Mouse (Mus musculus): ENCODE data around the gene Rnf216. TPM values are rescaled to one million over a fixed set of nuclear protein-coding genes. Genes with fewer than 3 reads are reported as not detected.

Rnf216 gene
- polyA plus RNA-seq, 1 experiment from 2014 or later: 28.5 TPM

GRCm38 (mm10) chr5:142963705-142964494 is 148.9 kb downstream of the Rnf216 start:
- 45% methylated on average over 17 of the region's 17 CpGs for WGBS (ENCODE audit: insufficient replicate concordance)
- Histone ChIP-seq H3K27ac (0 out of 2 replicates have a peak overlapping the region, but pooled peaks have one; percentile 4), H3K27me3 (replicated peaks) (peaks cover 59% of the 10 kb centered on the region), H3K4me1 (peaks cover 48% of the 10 kb centered on the region), H3K4me3 (0 out of 2 replicates have a peak overlapping the region, but pooled peaks have one; percentile 60), H3K9me3 (replicated peaks) (no peaks in the 10 kb centered on the region), H3K36me3 (peaks cover 12% of the 10 kb centered on the region; the same call in 1 of the 2 replicates), H3K9ac (no peak overlapping the region), H3K4me2 (peak overlapping the region; percentile 68)
- ATAC-seq: no peak

GRCm38 (mm10) chr5:142963003-142963704 is 149.6 kb downstream of the Rnf216 start:
- Histone ChIP-seq H3K9ac (0 out of 2 replicates have a peak overlapping the region, but pooled peaks have one; percentile 65), H3K4me2 (peak overlapping the region; percentile 68), H3K9me3 (replicated peaks) (no peaks in the 10 kb centered on the region), H3K27me3 (replicated peaks) (peaks cover 67% of the 10 kb centered on the region), H3K36me3 (peaks cover 6% of the 10 kb centered on the region; the same call in 1 of the 2 replicates), H3K27ac (peak overlapping the region; percentile 89), H3K4me3 (peak overlapping the region; percentile 60), H3K4me1 (peaks cover 48% of the 10 kb centered on the region)
- ATAC-seq: peak; percentile 9; the same call in 1 of the 2 replicates
- WGBS (ENCODE audit: insufficient replicate concordance): 28% methylated on average over 13 of the region's 13 CpGs

- peak overlapping the region; percentile 60 for H3K4me3 ChIP-seq
- H3K9me3 ChIP-seq (replicated peaks): no peaks in the 10 kb centered on the region
- peak overlapping the region; percentile 65 for H3K9ac ChIP-seq
- WGBS (ENCODE audit: insufficient replicate concordance): 24% methylated on average over 11 of the region's 11 CpGs
- peaks cover 73% of the 10 kb centered on the region for H3K27me3 ChIP-seq (replicated peaks)
- H3K36me3 ChIP-seq: peaks cover 3% of the 10 kb centered on the region; the same call in 1 of the 2 replicates
- H3K27ac ChIP-seq: peak overlapping the region; percentile 89
- peak overlapping the region; percentile 68 for H3K4me2 ChIP-seq
- peak; percentile 14; the same call in 1 of the 2 replicates for ATAC-seq
- peaks cover 48% of the 10 kb centered on the region for H3K4me1 ChIP-seq
These were observed 150.3 kb downstream of the Rnf216 start for GRCm38 (mm10) chr5:142962444-142962961.

- H3K9me3 ChIP-seq (replicated peaks): no peaks in the 10 kb centered on the region
- H3K4me3 ChIP-seq: peak overlapping the region; percentile 60
- H3K9ac ChIP-seq: peak overlapping the region; percentile 65
- ATAC-seq: peak; percentile 56
- H3K36me3 ChIP-seq: peaks cover 3% of the 10 kb centered on the region; the same call in 1 of the 2 replicates
- H3K27ac ChIP-seq: peak overlapping the region; percentile 89
- peaks cover 78% of the 10 kb centered on the region for H3K27me3 ChIP-seq (replicated peaks)
- peaks cover 48% of the 10 kb centered on the region for H3K4me1 ChIP-seq
- peak overlapping the region; percentile 68 for H3K4me2 ChIP-seq
- 1% methylated on average over 43 of the region's 43 CpGs for WGBS (ENCODE audit: insufficient replicate concordance)
These were observed 150.8 kb downstream of the Rnf216 start for GRCm38 (mm10) chr5:142961881-142962443.

- peaks cover 3% of the 10 kb centered on the region; the same call in 1 of the 2 replicates for H3K36me3 ChIP-seq
- peak overlapping the region; percentile 68 for H3K9ac ChIP-seq
- H3K9me3 ChIP-seq (replicated peaks): no peaks in the 10 kb centered on the region
- 1% methylated on average over 14 of the region's 15 CpGs for WGBS (ENCODE audit: insufficient replicate concordance)
- H3K27me3 ChIP-seq (replicated peaks): peaks cover 82% of the 10 kb centered on the region
- peak overlapping the region; percentile 60 for H3K4me3 ChIP-seq
- peak overlapping the region; percentile 89 for H3K27ac ChIP-seq
- H3K4me1 ChIP-seq: peaks cover 48% of the 10 kb centered on the region
- peak overlapping the region; percentile 68 for H3K4me2 ChIP-seq
- ATAC-seq: peak; percentile 32
These were observed 151.4 kb downstream of the Rnf216 start for GRCm38 (mm10) chr5:142961398-142961880.

- H3K4me2 ChIP-seq: peak overlapping the region; percentile 68
- H3K27ac ChIP-seq: peak overlapping the region; percentile 62
- H3K4me1 ChIP-seq: peaks cover 48% of the 10 kb centered on the region
- peak overlapping the region; percentile 60 for H3K4me3 ChIP-seq
- no peaks in the 10 kb centered on the region; the same call in 1 of the 2 replicates for H3K36me3 ChIP-seq
- H3K27me3 ChIP-seq (replicated peaks): peaks cover 87% of the 10 kb centered on the region
- no peaks in the 10 kb centered on the region for H3K9me3 ChIP-seq (replicated peaks)
- ATAC-seq: no peak
- peak overlapping the region; percentile 68 for H3K9ac ChIP-seq
- WGBS (ENCODE audit: insufficient replicate concordance): under 1% methylated on average over 59 of the region's 59 CpGs
These were observed 152.0 kb downstream of the Rnf216 start for GRCm38 (mm10) chr5:142960775-142961271.

GRCm38 (mm10) chr5:142959576-142960556 is 152.9 kb downstream of the Rnf216 start, which contains the start of gene Fscn1:
Gene Fscn1 (plus strand): TSS chr5:142960343.
- Histone ChIP-seq H3K27ac (peak within 1 kb of the TSS; percentile 62), H3K9ac (peak within 1 kb of the TSS; percentile 68), H3K4me2 (peak within 1 kb of the TSS; percentile 68), H3K4me3 (peak within 1 kb of the TSS; percentile 60), H3K27me3 (replicated peaks) (peaks cover 91% of the 10 kb centered on the region), H3K4me1 (peaks cover 48% of the 10 kb centered on the region), H3K9me3 (replicated peaks) (no peaks in the 10 kb centered on the region), H3K36me3 (no peaks in the 10 kb centered on the region)
- WGBS (ENCODE audit: insufficient replicate concordance): 9% methylated on average over 44 of the region's 44 CpGs
- ATAC-seq: no peak

- Histone ChIP-seq H3K4me1 (peaks cover 43% of the 10 kb centered on the region), H3K9me3 (replicated peaks) (no peaks in the 10 kb centered on the region), H3K4me3 (no peak overlapping the region), H3K4me2 (no peak overlapping the region), H3K36me3 (no peaks in the 10 kb centered on the region), H3K27ac (no peak overlapping the region), H3K27me3 (replicated peaks) (peaks cover 85% of the 10 kb centered on the region), H3K9ac (no peak overlapping the region)
- ATAC-seq: no peak
- 65% methylated on average over 4 of the region's 4 CpGs for WGBS (ENCODE audit: insufficient replicate concordance)
These were observed 153.6 kb downstream of the Rnf216 start for GRCm38 (mm10) chr5:142959156-142959555.

- Histone ChIP-seq H3K27me3 (replicated peaks) (peaks cover 78% of the 10 kb centered on the region), H3K9me3 (replicated peaks) (no peaks in the 10 kb centered on the region), H3K4me2 (no peak overlapping the region), H3K4me1 (peaks cover 36% of the 10 kb centered on the region), H3K9ac (no peak overlapping the region), H3K4me3 (no peak overlapping the region), H3K36me3 (no peaks in the 10 kb centered on the region), H3K27ac (no peak overlapping the region)
- ATAC-seq: no peak
- whole genome bisulfite sequencing (ENCODE audit: insufficient replicate concordance): 79% methylated on average over 14 of the region's 14 CpGs
These were observed 154.3 kb downstream of the Rnf216 start for GRCm38 (mm10) chr5:142958464-142958863.

GRCm38 (mm10) chr5:142956956-142957703 is 155.7 kb downstream of the Rnf216 start:
- WGBS (ENCODE audit: insufficient replicate concordance): 57% methylated on average over 6 of the region's 6 CpGs
- no peak overlapping the region for H3K4me3 ChIP-seq
- H3K4me1 ChIP-seq: peaks cover 22% of the 10 kb centered on the region
- peaks cover 65% of the 10 kb centered on the region for H3K27me3 ChIP-seq (replicated peaks)
- no peak overlapping the region for H3K27ac ChIP-seq
- no peaks in the 10 kb centered on the region for H3K9me3 ChIP-seq (replicated peaks)
- H3K4me2 ChIP-seq: no peak overlapping the region
- no peaks in the 10 kb centered on the region for H3K36me3 ChIP-seq
- no peak for ATAC-seq
- no peak overlapping the region for H3K9ac ChIP-seq
